Mouse (Mus musculus) inflammation-experienced regulatory T-cells (primary cell): ENCODE data around the gene Cotl1. TPM values are rescaled to one million over a fixed set of nuclear protein-coding genes. Genes with fewer than 3 reads are reported as not detected.

Experiments
- polyA plus RNA-seq, 2 experiments: library from polyadenylated mRNA; unstranded; fragments of 100-300 nt; shearing (Covaris generic); gene quantifications; one replicate each; pipeline ENCODE4 v1.2.1; 2017

Cotl1 gene
- 100 to 1,000 TPM; 339 to 362 TPM for polyA plus RNA-seq

DNA sequence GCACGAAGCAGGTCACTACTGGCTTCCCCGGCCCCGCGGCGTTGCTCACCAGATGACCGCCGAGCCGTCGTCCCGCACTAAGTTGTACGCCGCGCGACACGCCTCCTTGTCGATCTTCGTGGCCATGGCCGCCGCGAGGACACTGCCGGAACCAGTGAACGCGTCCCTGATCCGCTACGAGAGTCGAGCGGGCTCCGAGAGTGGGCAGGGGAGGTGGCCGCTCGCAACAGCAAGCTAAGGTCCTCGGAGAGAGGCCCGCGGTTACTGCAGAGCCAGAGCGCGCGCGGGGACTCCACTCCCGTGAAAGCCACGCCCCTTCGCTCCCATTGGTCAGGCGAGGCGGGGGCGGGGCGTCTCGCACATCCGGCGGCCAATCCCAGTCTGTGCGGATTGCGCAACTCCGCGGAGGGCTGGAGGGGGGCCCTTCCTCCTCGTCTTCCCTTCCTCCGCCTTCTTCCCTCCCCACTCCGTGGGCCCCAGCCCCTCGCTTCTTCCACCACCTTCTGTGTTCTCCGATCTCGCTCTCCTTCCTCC is at the start of gene Cotl1:
Gene Cotl1, minus strand, starts transcription at position 270 of the 534 bp plus-strand sequence.

DNA sequence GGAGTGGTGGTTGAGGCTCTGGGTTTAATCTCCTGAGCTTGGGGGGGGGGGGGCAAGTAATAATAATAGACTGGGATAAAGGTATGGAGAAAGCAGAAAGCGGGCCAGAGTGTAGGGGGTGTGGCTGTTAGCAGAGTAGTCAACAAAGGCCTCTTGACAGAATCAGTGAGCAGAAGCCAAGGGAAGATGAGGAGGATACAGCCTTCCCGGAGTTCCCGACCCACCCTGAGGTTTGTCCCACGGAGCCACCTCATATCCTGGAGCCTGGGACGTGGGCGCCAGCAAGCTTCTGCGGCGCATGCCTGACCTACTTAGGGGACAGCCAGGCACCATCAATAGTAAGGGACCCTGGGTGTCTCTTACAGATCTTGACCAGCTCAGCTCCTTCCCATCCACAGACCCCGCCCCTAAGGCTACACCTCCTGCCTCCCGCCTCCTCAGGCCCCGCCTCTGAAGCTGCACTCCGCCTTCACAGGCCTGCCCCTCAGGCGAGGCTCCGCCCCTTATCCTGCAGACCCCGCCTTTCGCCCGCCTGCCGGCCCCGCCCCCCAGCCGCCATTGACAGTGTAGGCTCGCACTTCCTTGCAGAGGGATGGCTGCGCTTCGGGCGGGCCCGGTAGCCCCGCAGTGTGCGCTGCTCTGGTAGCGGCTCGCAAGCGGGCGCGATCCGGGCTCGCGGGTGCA is 21.5 kb upstream of the Cotl1 start, which contains the start of gene Klhl36:
Gene Klhl36, plus strand, starts transcription at position 561 of the 684 bp plus-strand sequence.

DNA sequence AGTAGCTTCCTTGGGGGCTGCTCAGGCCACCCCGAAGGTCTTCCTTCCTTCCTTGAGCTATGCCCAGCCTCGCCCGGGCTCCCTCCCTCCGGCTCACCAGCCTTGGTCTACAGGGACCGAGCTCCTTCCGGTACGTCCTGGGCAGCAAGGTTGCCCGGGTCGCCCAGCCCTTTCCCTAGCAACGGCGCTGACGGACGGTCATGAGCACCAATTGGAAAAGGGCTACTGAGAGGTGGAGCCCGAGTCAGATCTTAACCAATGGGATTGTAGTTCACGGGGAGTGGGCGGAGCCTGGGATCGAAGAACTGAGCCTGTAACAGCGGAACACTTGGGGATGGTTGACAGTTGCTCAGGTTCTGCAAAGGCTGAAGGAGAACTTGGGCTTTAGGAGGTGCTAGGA is 62.1 kb downstream of the Cotl1 start, which contains the start of gene Tldc1:
Gene Tldc1, minus strand, starts transcription at position 154 of the 400 bp plus-strand sequence.

Other genes starting within 250 kb of the Cotl1 start
- gene Taf1c, start 235.3 kb downstream of the Cotl1 start, polyA plus RNA-seq: 10 to 100 TPM; 25.8 to 37.0 TPM
- gene Adad2, start 227.8 kb downstream of the Cotl1 start, polyA plus RNA-seq: under 1 TPM in 1 of 2 experiments, not detected in 1; 0.87 TPM
- gene Kcng4, start 204.9 kb downstream of the Cotl1 start, polyA plus RNA-seq: 1 to 10 TPM in 1 of 2 experiments, not detected in 1; 1.1 TPM
- not detected for gene Wfdc1, start 174.2 kb downstream of the Cotl1 start, polyA plus RNA-seq
- gene Atp2c2, start 140.5 kb downstream of the Cotl1 start, polyA plus RNA-seq: under 1 TPM; 0.10 to 0.16 TPM
- 10 to 100 TPM in 1 of 2 experiments, 1 to 10 TPM in 1; 8.6 to 10.9 TPM for gene Tldc1, start 62.1 kb downstream of the Cotl1 start, polyA plus RNA-seq
- gene Klhl36, start 21.7 kb upstream of the Cotl1 start, polyA plus RNA-seq: 10 to 100 TPM; 22.8 to 27.4 TPM
- 10 to 100 TPM; 85.6 to 88.1 TPM for gene Usp10, start 69.8 kb upstream of the Cotl1 start, polyA plus RNA-seq
- gene Gm20388, start 70.3 kb upstream of the Cotl1 start, polyA plus RNA-seq: 10 to 100 TPM in 1 of 2 experiments, not detected in 1; 14.4 TPM
- gene Crispld2, start 151.9 kb upstream of the Cotl1 start, polyA plus RNA-seq: 1 to 10 TPM in 1 of 2 experiments, under 1 TPM in 1; 0.11 to 3.1 TPM